Mouse (Mus musculus): ENCODE data around the gene Eda. TPM values are rescaled to one million over a fixed set of nuclear protein-coding genes. Genes with fewer than 3 reads are reported as not detected.
A peak's percentile ranks its signal among the peaks of the same experiment; 100 is the strongest.

Eda gene
- polyA plus RNA-seq, 1 experiment from 2014 or later = 1.3 TPM

DNA sequence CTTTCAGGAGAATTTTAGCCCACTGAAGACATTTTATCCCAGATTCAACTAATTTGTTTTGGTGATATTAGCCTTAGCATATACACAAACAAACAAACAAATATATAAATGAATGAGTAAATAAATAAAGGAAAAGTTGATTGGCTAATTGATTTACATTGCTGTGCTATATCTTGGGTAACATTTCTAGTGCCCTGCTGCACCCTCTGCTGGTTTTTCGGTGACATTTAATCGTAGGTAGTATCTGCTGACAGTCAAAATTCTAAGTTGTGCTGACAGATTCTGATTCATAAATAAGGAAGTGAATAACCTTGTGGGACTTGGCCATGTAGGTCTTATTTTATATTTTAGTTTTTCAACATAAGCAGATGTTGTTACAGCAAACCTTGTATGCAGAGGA lies 2.9 kb downstream of the Eda start:
- no peak overlapping the region for H3K9ac ChIP-seq (ENCODE audit: low read depth, low read length)
- no peak for DNase-seq (ENCODE audit: low spot score)
- 68% methylated on average over 2 of the region's 2 CpGs for WGBS
- H3K36me3 ChIP-seq (ENCODE audit: insufficient read depth, low read length) = no peaks in the 10 kb centered on the region
- no peaks in the 10 kb centered on the region for H3K9me3 ChIP-seq (replicated peaks; ENCODE audit: low read length)
- no peaks in the 10 kb centered on the region for H3K4me1 ChIP-seq (replicated peaks; ENCODE audit: insufficient read depth, low read length)
- no peak for ATAC-seq (replicated peaks; ENCODE audit: low FRiP score, low read depth)
- no peak overlapping the region for H3K27ac ChIP-seq
- peak; percentile 42 for TF ChIP-seq CTCF (IDR thresholded peaks at IDR 0.05; ENCODE audit: low read depth)
- no peak overlapping the region for H3K4me2 ChIP-seq (ENCODE audit: low read length)
- no peak overlapping the region for H3K4me3 ChIP-seq (replicated peaks; ENCODE audit: low read depth, low read length)
- no peaks in the 10 kb centered on the region for H3K27me3 ChIP-seq (ENCODE audit: insufficient read depth, low read length)

DNA sequence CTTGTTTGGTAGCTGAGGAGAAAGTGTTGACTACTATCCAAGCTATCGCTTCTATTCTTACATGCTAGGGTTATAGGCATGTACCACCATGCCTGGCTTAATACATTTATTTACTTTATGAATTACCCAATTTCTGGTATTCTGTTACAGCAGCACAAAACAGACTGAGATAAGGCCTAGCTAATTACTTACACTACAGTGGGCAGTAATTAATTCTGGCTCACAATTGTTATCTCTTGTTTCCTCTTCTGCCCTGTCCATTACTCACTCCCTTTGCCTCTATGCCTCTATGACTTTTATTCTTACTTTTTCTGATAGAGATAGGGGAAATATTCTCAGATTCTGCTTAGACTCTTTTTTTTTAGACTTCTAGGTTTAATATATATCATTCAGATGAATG lies 18.0 kb downstream of the Eda start:
- ATAC-seq (replicated peaks; ENCODE audit: low FRiP score, low read depth) = no peak
- Histone ChIP-seq H3K4me1 (replicated peaks; ENCODE audit: insufficient read depth, low read length) (no peaks in the 10 kb centered on the region), H3K9ac (ENCODE audit: low read depth, low read length) (no peak overlapping the region), H3K4me2 (ENCODE audit: low read length) (no peak overlapping the region), H3K4me3 (replicated peaks; ENCODE audit: low read depth, low read length) (no peak overlapping the region), H3K36me3 (ENCODE audit: insufficient read depth, low read length) (no peaks in the 10 kb centered on the region), H3K9me3 (replicated peaks; ENCODE audit: low read length) (no peaks in the 10 kb centered on the region), H3K27me3 (ENCODE audit: insufficient read depth, low read length) (no peaks in the 10 kb centered on the region), H3K27ac (no peak overlapping the region)
- DNase-seq (ENCODE audit: low spot score) = no peak
- no peak for TF ChIP-seq CTCF (IDR thresholded peaks at IDR 0.05; ENCODE audit: low read depth)
- WGBS = 88% methylated on average over 1 of the region's 1 CpGs

GRCm38 (mm10) chrX:99999342-99999741 lies 23.9 kb downstream of the Eda start:
- H3K9ac ChIP-seq (ENCODE audit: low read depth, low read length) = no peak overlapping the region
- TF ChIP-seq CTCF (IDR thresholded peaks at IDR 0.05; ENCODE audit: low read depth) = no peak
- no peaks in the 10 kb centered on the region for H3K4me1 ChIP-seq (replicated peaks; ENCODE audit: insufficient read depth, low read length)
- H3K9me3 ChIP-seq (replicated peaks; ENCODE audit: low read length) = no peaks in the 10 kb centered on the region
- H3K4me3 ChIP-seq (replicated peaks; ENCODE audit: low read depth, low read length) = no peak overlapping the region
- DNase-seq (ENCODE audit: low spot score) (no peak), ATAC-seq (replicated peaks; ENCODE audit: low FRiP score, low read depth) (no peak)
- no peaks in the 10 kb centered on the region for H3K27me3 ChIP-seq (ENCODE audit: insufficient read depth, low read length)
- H3K4me2 ChIP-seq (ENCODE audit: low read length) = no peak overlapping the region
- 86% methylated on average over 2 of the region's 2 CpGs for WGBS
- no peak overlapping the region for H3K27ac ChIP-seq
- H3K36me3 ChIP-seq (ENCODE audit: insufficient read depth, low read length) = no peaks in the 10 kb centered on the region

DNA sequence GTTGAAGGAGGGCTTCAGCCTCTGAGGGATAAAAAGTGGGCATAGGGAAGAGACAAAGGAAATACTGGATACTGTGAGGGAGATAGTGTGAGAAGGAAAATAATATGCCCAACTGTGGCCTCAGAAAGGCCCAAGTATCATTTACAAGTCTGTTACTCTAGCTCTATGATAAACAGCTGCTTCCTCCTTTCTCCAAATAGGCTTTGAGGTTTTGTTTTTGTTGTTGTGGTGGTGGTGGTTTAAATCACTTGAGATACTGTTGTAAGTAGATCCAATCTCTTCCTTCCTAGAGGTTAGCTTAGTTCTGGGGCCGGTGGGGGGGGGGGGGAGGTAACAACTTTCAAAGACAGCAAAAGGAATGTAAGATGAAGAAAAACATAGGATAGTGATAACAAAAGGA lies 143.0 kb downstream of the Eda start:
- no peak for TF ChIP-seq CTCF (IDR thresholded peaks at IDR 0.05; ENCODE audit: low read depth)
- Histone ChIP-seq H3K9me3 (replicated peaks; ENCODE audit: low read length) (no peaks in the 10 kb centered on the region), H3K27me3 (ENCODE audit: insufficient read depth, low read length) (no peaks in the 10 kb centered on the region), H3K36me3 (ENCODE audit: insufficient read depth, low read length) (no peaks in the 10 kb centered on the region), H3K4me1 (replicated peaks; ENCODE audit: insufficient read depth, low read length) (no peaks in the 10 kb centered on the region), H3K4me2 (ENCODE audit: low read length) (no peak overlapping the region), H3K27ac (no peak overlapping the region), H3K9ac (ENCODE audit: low read depth, low read length) (no peak overlapping the region), H3K4me3 (replicated peaks; ENCODE audit: low read depth, low read length) (no peak overlapping the region)
- WGBS = 25% methylated on average over 1 of the region's 1 CpGs
- ATAC-seq (replicated peaks; ENCODE audit: low FRiP score, low read depth) = no peak
- peak; percentile 21 for DNase-seq (ENCODE audit: low spot score)

DNA sequence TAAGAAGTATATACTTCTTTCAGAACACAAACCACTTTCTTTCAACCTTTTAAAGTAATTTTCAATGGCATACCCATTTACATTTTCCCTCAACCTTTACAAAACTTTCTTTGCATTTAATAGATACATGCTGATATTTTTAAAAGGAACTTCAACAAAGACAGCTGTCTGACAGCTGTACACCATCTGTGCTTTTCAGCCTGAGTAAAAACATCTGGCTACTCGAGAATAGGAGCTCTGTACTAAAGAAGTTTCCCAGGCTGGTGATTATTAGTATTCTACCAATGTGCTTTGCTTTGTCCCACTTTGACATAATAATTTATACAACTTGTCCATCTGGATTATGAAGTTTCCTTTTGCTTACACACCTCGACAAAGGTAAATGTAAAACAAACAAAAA lies 219.9 kb downstream of the Eda start:
- TF ChIP-seq CTCF (IDR thresholded peaks at IDR 0.05; ENCODE audit: low read depth) = no peak
- H3K9ac ChIP-seq (ENCODE audit: low read depth, low read length) = no peak overlapping the region
- WGBS = 37% methylated on average over 2 of the region's 2 CpGs
- no peaks in the 10 kb centered on the region for H3K36me3 ChIP-seq (ENCODE audit: insufficient read depth, low read length)
- no peaks in the 10 kb centered on the region for H3K9me3 ChIP-seq (replicated peaks; ENCODE audit: low read length)
- no peaks in the 10 kb centered on the region for H3K4me1 ChIP-seq (replicated peaks; ENCODE audit: insufficient read depth, low read length)
- no peaks in the 10 kb centered on the region for H3K27me3 ChIP-seq (ENCODE audit: insufficient read depth, low read length)
- ATAC-seq (replicated peaks; ENCODE audit: low FRiP score, low read depth) (no peak), DNase-seq (ENCODE audit: low spot score) (no peak)
- H3K4me2 ChIP-seq (ENCODE audit: low read length) = no peak overlapping the region
- H3K27ac ChIP-seq = no peak overlapping the region
- H3K4me3 ChIP-seq (replicated peaks; ENCODE audit: low read depth, low read length) = no peak overlapping the region

DNA sequence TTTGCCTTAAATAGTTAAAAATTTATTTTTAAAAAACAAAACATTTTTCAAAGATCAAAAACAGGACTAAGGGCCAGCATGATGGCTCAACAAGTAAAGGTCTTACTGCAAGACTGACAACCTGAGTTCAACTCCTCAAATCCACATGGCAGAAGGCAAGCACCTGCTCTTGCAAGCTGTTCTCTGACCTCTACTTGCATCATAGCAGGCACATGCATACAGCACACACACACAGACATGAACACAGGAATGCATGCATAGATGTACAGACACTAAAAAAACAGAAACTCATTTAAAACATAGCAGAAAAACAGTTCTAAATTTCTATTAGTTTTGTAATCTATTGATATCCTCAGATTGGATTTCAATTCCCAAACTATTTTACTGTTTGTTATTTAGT lies 338.2 kb downstream of the Eda start:
- no peak for DNase-seq (ENCODE audit: low spot score)
- H3K4me3 ChIP-seq (replicated peaks; ENCODE audit: low read depth, low read length) = no peak overlapping the region
- ATAC-seq (replicated peaks; ENCODE audit: low FRiP score, low read depth) = no peak
- no peaks in the 10 kb centered on the region for H3K4me1 ChIP-seq (replicated peaks; ENCODE audit: insufficient read depth, low read length)
- H3K27ac ChIP-seq = no peak overlapping the region
- no peaks in the 10 kb centered on the region for H3K27me3 ChIP-seq (ENCODE audit: insufficient read depth, low read length)
- H3K9ac ChIP-seq (ENCODE audit: low read depth, low read length) = no peak overlapping the region
- no peaks in the 10 kb centered on the region for H3K36me3 ChIP-seq (ENCODE audit: insufficient read depth, low read length)
- no peak for TF ChIP-seq CTCF (IDR thresholded peaks at IDR 0.05; ENCODE audit: low read depth)
- no peaks in the 10 kb centered on the region for H3K9me3 ChIP-seq (replicated peaks; ENCODE audit: low read length)
- H3K4me2 ChIP-seq (ENCODE audit: low read length) = no peak overlapping the region

GRCm38 (mm10) chrX:100314172-100314902 lies 338.9 kb downstream of the Eda start:
- ATAC-seq (replicated peaks; ENCODE audit: low FRiP score, low read depth) (no peak), DNase-seq (ENCODE audit: low spot score) (no peak)
- TF ChIP-seq CTCF (IDR thresholded peaks at IDR 0.05; ENCODE audit: low read depth) = no peak
- Histone ChIP-seq H3K4me1 (replicated peaks; ENCODE audit: insufficient read depth, low read length) (no peaks in the 10 kb centered on the region), H3K27ac (no peak overlapping the region), H3K9ac (ENCODE audit: low read depth, low read length) (no peak overlapping the region), H3K4me2 (ENCODE audit: low read length) (no peak overlapping the region), H3K27me3 (ENCODE audit: insufficient read depth, low read length) (no peaks in the 10 kb centered on the region), H3K9me3 (replicated peaks; ENCODE audit: low read length) (no peaks in the 10 kb centered on the region), H3K4me3 (replicated peaks; ENCODE audit: low read depth, low read length) (no peak overlapping the region), H3K36me3 (ENCODE audit: insufficient read depth, low read length) (no peaks in the 10 kb centered on the region)

All from kidney, postnatal 0 days (tissue).